Mouse (Mus musculus) lung, adult 2 months (tissue): ENCODE measurements around the gene Lrch3.

Experiments used
- CTCF ChIP-seq: fragments of 200-500 bp; IDR thresholded peaks from 2 replicates; pipeline ENCODE4 v1.5.1; 2011; ENCODE audit warnings: mild to moderate bottlenecking, low read length, control low read depth; ENCODE audit not compliant: insufficient read depth
- POLR2A ChIP-seq: fragments of 200-500 bp; IDR thresholded peaks from 2 replicates; pipeline ENCODE4 v1.6.1; 2011; ENCODE audit warnings: low read depth, mild to moderate bottlenecking, control low read depth, low read length, borderline replicate concordance; ENCODE audit errors: extremely low read depth

GRCm38 (mm10) chr16:33015396-33015907 lies 101.6 kb downstream of the Lrch3 start:
- TF ChIP-seq CTCF, result no peak
- no peak for TF ChIP-seq POLR2A
